Mouse (Mus musculus) limb, embryonic 14.5 days (tissue): ENCODE data around the gene Gphn. TPM values are rescaled to one million over a fixed set of nuclear protein-coding genes. Genes with fewer than 3 reads are reported as not detected.

Source experiments
- ATAC-seq: fragments of 200-750 bp; cut with Nextera tagmentation; 2 replicates; pipeline ENCODE4 v1.8.0; 2017; ENCODE audit warnings: low read depth, moderate number of reproducible peaks, moderate TSS enrichment; ENCODE audit not compliant: low FRiP score
- DNase-seq: peaks from one replicate; pipeline ENCODE4 v3.0.0-alpha.2; 2015; ENCODE audit warnings: low spot score
- H3K27ac ChIP-seq: fragments of 300-500 bp; sonication (generic); replicated peaks from 2 replicates; pipeline ENCODE4 v1.5.1; 2014; ENCODE audit warnings: low read depth, mild to moderate bottlenecking, low read length, moderate library complexity, mixed read lengths
- H3K27me3 ChIP-seq: fragments of 300-500 bp; sonication (generic); 2 replicates; pipeline ENCODE4 v1.6.1; 2014; ENCODE audit warnings: low read length, mixed read lengths; ENCODE audit not compliant: control insufficient read depth, insufficient read depth
- H3K36me3 ChIP-seq: fragments of 300-500 bp; sonication (generic); 2 replicates; pipeline ENCODE4 v1.6.1; 2014; ENCODE audit warnings: mild to moderate bottlenecking, low read length, moderate library complexity, mixed read lengths; ENCODE audit not compliant: control insufficient read depth, insufficient read depth
- H3K4me1 ChIP-seq: fragments of 300-500 bp; sonication (generic); 2 replicates; pipeline ENCODE4 v1.6.1; 2014; ENCODE audit warnings: antibody characterized with exemption, low read length, mixed read lengths; ENCODE audit not compliant: control insufficient read depth, insufficient read depth
- H3K4me2 ChIP-seq: fragments of 300-500 bp; sonication (generic); replicated peaks from 2 replicates; pipeline ENCODE4 v1.6.1; 2014; ENCODE audit warnings: low read depth, mild to moderate bottlenecking, low read length, moderate library complexity; ENCODE audit not compliant: severe bottlenecking
- H3K4me3 ChIP-seq: fragments of 300-500 bp; sonication (generic); replicated peaks from 2 replicates; pipeline ENCODE4 v1.5.1; 2014; ENCODE audit warnings: low read length
- H3K9ac ChIP-seq: fragments of 300-500 bp; sonication (generic); 2 replicates; pipeline ENCODE4 v1.6.1; 2014; ENCODE audit warnings: mild to moderate bottlenecking, low read depth, low read length, moderate library complexity; ENCODE audit not compliant: severe bottlenecking
- H3K9me3 ChIP-seq: fragments of 300-500 bp; sonication (generic); 2 replicates; pipeline ENCODE4 v1.6.1; 2016; ENCODE audit warnings: low read length; ENCODE audit not compliant: control insufficient read depth
- POLR2A ChIP-seq: fragments of 200-500 bp; IDR thresholded peaks from 2 replicates; pipeline ENCODE4 v1.8.0; 2012; ENCODE audit warnings: inconsistent platforms, mild to moderate bottlenecking, moderate library complexity, borderline replicate concordance; ENCODE audit not compliant: insufficient read depth, insufficient read length; ENCODE audit errors: extremely low read depth
- WGBS: fragments of 180-500 bp; shearing (Covaris S2); extraction: QIAGEN DNeasy Blood & Tissue Kit; methylation state at CpG from one replicate; pipeline ENCODE4 v1.1.7; 2014; 5-methylcytosine and 5-hydroxymethylcytosine counted together
- polyA plus RNA-seq, 2 experiments: library from polyadenylated mRNA; depleted of rRNA in 1 of 2; stranded (reverse) in 1 of 2; unstranded in 1 of 2; fragments of >200 nt; fragmentation: Nextera tagmentation in 1 of 2; extraction: Ambion mirVana in 1 of 2; gene quantifications; 2 replicates each; pipeline versions ENCODE4 v1.2.1 to v1.2.3; 2012 to 2014

The Gphn gene
- polyA plus RNA-seq, 2 experiments = 16.4 to 18.9 TPM

- no peaks in the 10 kb centered on the region for H3K36me3 ChIP-seq
- H3K9ac ChIP-seq = no peak overlapping the region
- H3K9me3 ChIP-seq = no peaks in the 10 kb centered on the region
- ATAC-seq (no peak), DNase-seq (peak; percentile 70)
- no peak for TF ChIP-seq POLR2A
- H3K4me3 ChIP-seq = no peak overlapping the region
- H3K4me1 ChIP-seq = no peaks in the 10 kb centered on the region
- H3K4me2 ChIP-seq = no peak overlapping the region; the same call in 1 of the 2 replicates
- no peaks in the 10 kb centered on the region for H3K27me3 ChIP-seq
- H3K27ac ChIP-seq = no peak overlapping the region
- WGBS = 11% methylated on average over 5 of the region's 5 CpGs
These were observed 20.1 kb upstream of the Gphn start for GRCm38 (mm10) chr12:78205915-78206570.

GRCm38 (mm10) chr12:78206571-78206960 is 19.6 kb upstream of the Gphn start:
- Histone ChIP-seq H3K9me3 (no peaks in the 10 kb centered on the region), H3K4me1 (no peaks in the 10 kb centered on the region), H3K27me3 (no peaks in the 10 kb centered on the region), H3K4me2 (no peak overlapping the region), H3K9ac (no peak overlapping the region), H3K36me3 (no peaks in the 10 kb centered on the region), H3K4me3 (no peak overlapping the region), H3K27ac (no peak overlapping the region)
- no peak for TF ChIP-seq POLR2A
- 81% methylated on average over 4 of the region's 4 CpGs for WGBS
- DNase-seq = no peak
- ATAC-seq = no peak

GRCm38 (mm10) chr12:78209856-78210255 is 16.3 kb upstream of the Gphn start:
- H3K36me3 ChIP-seq = no peaks in the 10 kb centered on the region
- no peaks in the 10 kb centered on the region for H3K9me3 ChIP-seq
- H3K4me1 ChIP-seq = no peaks in the 10 kb centered on the region
- H3K27me3 ChIP-seq = no peaks in the 10 kb centered on the region
- 88% methylated on average over 2 of the region's 2 CpGs for WGBS
- no peak overlapping the region for H3K27ac ChIP-seq
- ATAC-seq (no peak), DNase-seq (no peak)
- no peak for TF ChIP-seq POLR2A
- no peak overlapping the region for H3K9ac ChIP-seq
- no peak overlapping the region for H3K4me3 ChIP-seq
- H3K4me2 ChIP-seq = no peak overlapping the region

GRCm38 (mm10) chr12:78215490-78215889 is 10.7 kb upstream of the Gphn start:
- ATAC-seq (no peak), DNase-seq (no peak)
- Histone ChIP-seq H3K4me1 (no peaks in the 10 kb centered on the region), H3K4me2 (no peak overlapping the region), H3K9me3 (no peaks in the 10 kb centered on the region), H3K27ac (no peak overlapping the region), H3K36me3 (no peaks in the 10 kb centered on the region), H3K27me3 (no peaks in the 10 kb centered on the region), H3K9ac (no peak overlapping the region), H3K4me3 (no peak overlapping the region)
- no peak for TF ChIP-seq POLR2A
- 65% methylated on average over 6 of the region's 6 CpGs for WGBS

- H3K9ac ChIP-seq = no peak overlapping the region
- no peak overlapping the region for H3K4me2 ChIP-seq
- DNase-seq (no peak), ATAC-seq (no peak)
- no peaks in the 10 kb centered on the region for H3K4me1 ChIP-seq
- H3K9me3 ChIP-seq = no peaks in the 10 kb centered on the region
- H3K27ac ChIP-seq = no peak overlapping the region
- no peak overlapping the region for H3K4me3 ChIP-seq
- H3K36me3 ChIP-seq = no peaks in the 10 kb centered on the region
- TF ChIP-seq POLR2A = no peak
- WGBS = 88% methylated on average over 4 of the region's 4 CpGs
- no peaks in the 10 kb centered on the region for H3K27me3 ChIP-seq
These were observed 6.9 kb upstream of the Gphn start for GRCm38 (mm10) chr12:78219191-78219825.
